ENCODE assay signal across 10 mouse cellular contexts in genomic region chr2:128091431-128092369, GRCm38 (mm10). TPM values are rescaled to one million over a fixed set of nuclear protein-coding genes. Genes with fewer than 3 reads are reported as not detected.
DNase-seq lines count a peak whose midpoint lies in the region; ATAC-seq and TF ChIP-seq lines count a peak whose summit lies in the region.
"Had no signal": no experiment of that assay in that cellular context is flagged by ENCODE, and none has a peak within 500 bp of the region (broad histone marks: within the 10 kb centered on the region; RNA-seq: fewer than 3 reads in every experiment).

No protein-coding gene starts in this region.

- no peak overlapping the region for H3K4me2 ChIP-seq in forebrain, postnatal 0 days (ENCODE audit: low read depth)
- H3K4me2 ChIP-seq in embryonic facial prominence, embryonic 14.5 days (ENCODE audit: low read depth, low read length): no peak overlapping the region
- H3K4me2 ChIP-seq: liver, embryonic 13.5 days had no signal

- H3K4me3 ChIP-seq in forebrain, embryonic 10.5 days: peak overlapping the region; percentile 5; the same call in 1 of the 2 replicates
- H3K4me3 ChIP-seq in forebrain, postnatal 0 days (ENCODE audit: low read depth, low read length): no peak overlapping the region
- H3K4me3 ChIP-seq in embryonic facial prominence, embryonic 14.5 days (ENCODE audit: low read depth, low read length): no peak overlapping the region
- H3K4me3 ChIP-seq: heart, adult 2 months; liver, embryonic 13.5 days had no signal

- no peaks in the 10 kb centered on the region for H3K27me3 ChIP-seq in forebrain, embryonic 10.5 days (ENCODE audit: poor library complexity, severe bottlenecking)
- H3K27me3 ChIP-seq in forebrain, postnatal 0 days (ENCODE audit: insufficient read depth, low read length): no peaks in the 10 kb centered on the region
- H3K27me3 ChIP-seq in embryonic facial prominence, embryonic 14.5 days (replicated peaks; ENCODE audit: control insufficient read depth, insufficient read depth, low read length): no peaks in the 10 kb centered on the region
- H3K27me3 ChIP-seq: liver, embryonic 13.5 days had no signal

- H3K36me3 ChIP-seq in forebrain, embryonic 10.5 days (replicated peaks): no peaks in the 10 kb centered on the region
- H3K36me3 ChIP-seq in forebrain, postnatal 0 days (ENCODE audit: insufficient read depth): no peaks in the 10 kb centered on the region
- no peaks in the 10 kb centered on the region for H3K36me3 ChIP-seq in embryonic facial prominence, embryonic 14.5 days (ENCODE audit: control insufficient read depth, insufficient read depth, low read length)
- H3K36me3 ChIP-seq: liver, embryonic 13.5 days had no signal

- DNase-seq in forebrain, embryonic 10.5 days (ENCODE audit: extremely low spot score, low spot score): peak; percentile 62
- no peak for DNase-seq in forebrain, postnatal 0 days
- DNase-seq in A20 (ENCODE audit: low read depth, low spot score): peak; percentile 92
- DNase-seq in embryonic facial prominence, embryonic 14.5 days (ENCODE audit: low spot score): peak; percentile 43
- peak; percentile 38 to 59 for DNase-seq in kidney, postnatal 4 days
- DNase-seq in left cerebral cortex, adult 18-20 months (ENCODE audit: low spot score in 2 of 2): no peak
- no peak for DNase-seq in right cerebral cortex, adult 18-20 months
- no peak for DNase-seq in lung, postnatal 4 days
- DNase-seq: heart, adult 2 months; liver, embryonic 13.5 days had no signal

- WGBS in forebrain, embryonic 10.5 days: 39% methylated on average over 11 of the region's 11 CpGs
- 44% methylated on average over 11 of the region's 11 CpGs for WGBS in forebrain, postnatal 0 days
- 81% methylated on average over 11 of the region's 11 CpGs for WGBS in embryonic facial prominence, embryonic 14.5 days

- TF ChIP-seq CTCF in forebrain, postnatal 0 days (IDR thresholded peaks at IDR 0.05; ENCODE audit: low read depth): no peak

- H3K4me1 ChIP-seq in forebrain, embryonic 10.5 days: peaks cover 40% of the 10 kb centered on the region
- H3K4me1 ChIP-seq in forebrain, postnatal 0 days (ENCODE audit: insufficient read depth): no peaks in the 10 kb centered on the region
- no peaks in the 10 kb centered on the region for H3K4me1 ChIP-seq in embryonic facial prominence, embryonic 14.5 days (ENCODE audit: control insufficient read depth, insufficient read depth, low read length)

- no peak overlapping the region for H3K9ac ChIP-seq in forebrain, postnatal 0 days
- H3K9ac ChIP-seq in embryonic facial prominence, embryonic 14.5 days (ENCODE audit: low read depth, low read length): no peak overlapping the region
- H3K9ac ChIP-seq: liver, embryonic 13.5 days had no signal

- ATAC-seq in forebrain, postnatal 0 days: no peak
- peak; percentile 74; the same call in 1 of the 2 replicates for ATAC-seq in embryonic facial prominence, embryonic 14.5 days (ENCODE audit: low read depth)

- H3K9me3 ChIP-seq in forebrain, embryonic 10.5 days: no peaks in the 10 kb centered on the region
- no peaks in the 10 kb centered on the region for H3K9me3 ChIP-seq in forebrain, postnatal 0 days (ENCODE audit: low read length)
- no peaks in the 10 kb centered on the region for H3K9me3 ChIP-seq in embryonic facial prominence, embryonic 14.5 days (ENCODE audit: control insufficient read depth, low read length)
- H3K9me3 ChIP-seq: liver, embryonic 13.5 days had no signal

- peak overlapping the region; percentile 78 for H3K27ac ChIP-seq in forebrain, embryonic 10.5 days
- no peak overlapping the region for H3K27ac ChIP-seq in forebrain, postnatal 0 days (ENCODE audit: low read depth, low read length)
- H3K27ac ChIP-seq in embryonic facial prominence, embryonic 14.5 days (replicated peaks; ENCODE audit: low read depth, low read length): no peak overlapping the region
- H3K27ac ChIP-seq: heart, adult 2 months; liver, embryonic 13.5 days had no signal

RNA-seq across cellular contexts. Expression of gene Bcl2l11, which starts 34.1 kb away (rescaled TPM):
- polyA plus RNA-seq in forebrain, embryonic 10.5 days (2016; fragmentation: Nextera tagmentation; extraction: Ambion mirVana): 22.1 and 26.3 TPM in 2 replicates
- total RNA-seq in forebrain, postnatal 0 days (2014; rRNA removed): 5.2 and 11.2 TPM in 2 replicates
- 4.9 and 6.7 TPM in 2 replicates for polyA plus RNA-seq in forebrain, postnatal 0 days (2015; fragmentation: Nextera tagmentation; extraction: Ambion mirVana)
- polyA plus RNA-seq in embryonic facial prominence, embryonic 14.5 days (2014; fragmentation: Nextera tagmentation; extraction: Ambion mirVana): 13.3 and 15.0 TPM in 2 replicates
- 1 to 10 TPM; 5.6 to 6.3 TPM for total RNA-seq in left cerebral cortex, adult 18-20 months (2021)

Comparison
In these comparisons a context has a peak if more than half of its experiments do, and no peak if none do; other contexts are left out.
1. DNase-seq: peak in forebrain, embryonic 10.5 days (single experiment), A20 (single experiment), embryonic facial prominence, embryonic 14.5 days (single experiment) and kidney, postnatal 4 days (2 of 2); none in forebrain, postnatal 0 days (single experiment), left cerebral cortex, adult 18-20 months (0 of 2), right cerebral cortex, adult 18-20 months (single experiment) and lung, postnatal 4 days (0 of 2).